Mouse (Mus musculus) cerebellum, adult 2 months (tissue): ENCODE measurements around the gene Npas3. TPM values are rescaled to one million over a fixed set of nuclear protein-coding genes. Genes with fewer than 3 reads are reported as not detected.

ENCODE experiments used
- DNase-seq, 2 experiments: peaks; one replicate each; pipeline ENCODE4 v3.0.0; 2021
- H3K27ac ChIP-seq: fragments of 200-500 bp; 2 replicates; pipeline ENCODE4 v1.5.1; 2012; ENCODE audit warnings: low read length, control low read depth, inconsistent platforms; ENCODE audit not compliant: insufficient read depth
- H3K27me3 ChIP-seq: fragments of 200-500 bp; 2 replicates; pipeline ENCODE4 v1.6.1; 2012; ENCODE audit warnings: inconsistent platforms, mild to moderate bottlenecking, low read length, moderate library complexity; ENCODE audit not compliant: control insufficient read depth, insufficient read depth
- H3K4me1 ChIP-seq: fragments of 200-500 bp; 2 replicates; pipeline ENCODE4 v1.6.1; 2011; ENCODE audit warnings: low read length; ENCODE audit not compliant: control insufficient read depth, insufficient read depth
- H3K4me3 ChIP-seq: fragments of 200-500 bp; replicated peaks from 2 replicates; pipeline ENCODE3; 2011; ENCODE audit warnings: mild to moderate bottlenecking, low read depth, low read length, control low read depth; ENCODE audit not compliant: insufficient read depth
- CTCF ChIP-seq: fragments of 200-500 bp; IDR thresholded peaks from 2 replicates; pipeline ENCODE4 v1.5.1; 2011; ENCODE audit warnings: low read depth, mild to moderate bottlenecking, control low read depth, low read length, moderate library complexity, borderline replicate concordance; ENCODE audit not compliant: insufficient read depth
- POLR2A ChIP-seq: fragments of 200-500 bp; IDR thresholded peaks from 2 replicates; pipeline ENCODE4 v1.6.1; 2011; ENCODE audit warnings: low read length, control low read depth, borderline replicate concordance; ENCODE audit not compliant: insufficient read depth
- WGBS: fragments of 180-500 bp; shearing (Covaris S2); methylation state at CpG from one replicate; pipeline ENCODE4 v1.1.7; 2018; 5-methylcytosine and 5-hydroxymethylcytosine counted together
- polyA plus RNA-seq: library from polyadenylated mRNA; depleted of rRNA; stranded (reverse); fragments of >200 nt; gene quantifications from 2 replicates; pipeline ENCODE4 v1.2.3, GENCODE M21; 2012

Gene Npas3
- polyA plus RNA-seq, 1 experiment: 13.3 TPM

DNA sequence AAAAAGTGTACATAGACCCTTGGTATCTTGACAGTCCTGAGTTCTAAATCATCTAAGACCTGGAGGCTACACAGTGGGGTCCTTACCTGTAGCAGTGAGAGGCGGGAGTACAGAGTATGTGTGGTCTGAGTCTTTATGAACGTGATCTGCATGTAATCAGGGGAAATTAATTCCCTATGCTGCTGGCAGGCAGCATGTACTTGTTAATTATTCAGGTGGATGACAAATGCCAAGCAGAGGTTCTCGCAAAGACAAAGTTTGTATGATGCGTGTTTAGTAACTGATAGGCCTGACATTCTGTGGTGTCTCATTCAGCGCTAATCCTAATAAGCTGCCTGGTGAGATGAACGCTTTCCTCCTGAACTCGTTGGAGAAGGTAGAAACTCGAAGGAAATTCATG lies 136.4 kb downstream of the Npas3 start:
- no peak for DNase-seq
- no peaks in the 10 kb centered on the region; the same call in 1 of the 2 replicates for H3K4me1 ChIP-seq
- no peak overlapping the region for H3K27ac ChIP-seq
- no peak for TF ChIP-seq POLR2A
- TF ChIP-seq CTCF: no peak
- H3K27me3 ChIP-seq: no peaks in the 10 kb centered on the region
- no peak overlapping the region for H3K4me3 ChIP-seq
- WGBS: 71% methylated on average over 8 of the region's 8 CpGs

GRCm38 (mm10) chr12:53405856-53406255 lies 157.4 kb downstream of the Npas3 start:
- Histone ChIP-seq H3K4me1 (no peaks in the 10 kb centered on the region), H3K27ac (no peak overlapping the region), H3K4me3 (no peak overlapping the region), H3K27me3 (no peaks in the 10 kb centered on the region)
- WGBS: 42% methylated on average over 4 of the region's 4 CpGs
- DNase-seq: peak in 1 of 2 experiments; percentile 11
- TF ChIP-seq POLR2A (no peak), CTCF (no peak)

DNA sequence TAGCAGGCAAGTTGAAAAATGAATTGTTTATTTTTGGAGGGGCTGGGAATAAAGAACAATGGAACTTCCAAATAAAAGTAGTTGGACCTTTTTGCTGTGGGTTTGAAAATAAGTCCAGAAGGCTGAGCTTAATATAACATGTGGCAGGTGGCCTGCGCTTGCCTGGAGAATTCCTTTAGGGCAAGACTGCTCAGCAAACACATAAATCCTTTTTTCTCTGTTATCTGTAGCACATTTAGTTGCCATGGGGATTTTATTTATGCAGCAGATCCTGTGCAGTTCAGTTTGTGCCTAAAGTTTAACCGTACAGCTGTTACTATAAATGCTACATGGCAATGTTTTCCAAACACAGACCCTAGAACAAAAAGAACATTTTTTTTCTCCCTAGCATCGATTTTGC lies 159.3 kb downstream of the Npas3 start:
- whole genome bisulfite sequencing: 72% methylated on average over 3 of the region's 3 CpGs
- Histone ChIP-seq H3K4me3 (no peak overlapping the region), H3K27me3 (no peaks in the 10 kb centered on the region), H3K27ac (no peak overlapping the region), H3K4me1 (no peaks in the 10 kb centered on the region)
- no peak for TF ChIP-seq POLR2A
- no peak for TF ChIP-seq CTCF
- no peak for DNase-seq

- no peak overlapping the region for H3K4me3 ChIP-seq
- TF ChIP-seq CTCF (no peak), POLR2A (no peak)
- no peaks in the 10 kb centered on the region for H3K27me3 ChIP-seq
- DNase-seq: no peak
- H3K27ac ChIP-seq: no peak overlapping the region
- H3K4me1 ChIP-seq: no peaks in the 10 kb centered on the region
- 94% methylated on average over 4 of the region's 4 CpGs for WGBS
Observed at GRCm38 (mm10) chr12:53409711-53410110, 161.2 kb downstream of the Npas3 start.

DNA sequence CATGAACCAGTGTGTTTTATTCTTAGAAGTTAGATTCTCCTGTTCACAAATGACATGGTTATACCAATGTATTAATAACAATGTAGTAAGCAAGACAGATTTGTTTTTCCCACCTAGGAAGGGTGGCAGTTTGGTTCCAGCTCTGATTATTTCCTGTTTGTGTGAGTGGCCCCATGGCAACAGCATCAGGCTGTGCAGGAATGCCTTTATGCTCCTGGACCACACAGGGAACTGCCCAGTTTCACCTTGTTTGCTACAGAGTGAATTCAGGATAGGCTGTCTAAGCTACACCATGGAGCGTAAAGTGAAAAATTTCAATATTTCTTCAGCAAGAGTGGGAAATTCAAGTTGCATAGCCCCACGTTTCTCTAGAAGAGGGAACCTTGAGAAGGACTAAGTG lies 162.2 kb downstream of the Npas3 start:
- Histone ChIP-seq H3K4me3 (no peak overlapping the region), H3K27me3 (no peaks in the 10 kb centered on the region), H3K27ac (no peak overlapping the region), H3K4me1 (no peaks in the 10 kb centered on the region)
- 74% methylated on average over 2 of the region's 2 CpGs for WGBS
- TF ChIP-seq POLR2A: no peak
- TF ChIP-seq CTCF: no peak
- DNase-seq: no peak

DNA sequence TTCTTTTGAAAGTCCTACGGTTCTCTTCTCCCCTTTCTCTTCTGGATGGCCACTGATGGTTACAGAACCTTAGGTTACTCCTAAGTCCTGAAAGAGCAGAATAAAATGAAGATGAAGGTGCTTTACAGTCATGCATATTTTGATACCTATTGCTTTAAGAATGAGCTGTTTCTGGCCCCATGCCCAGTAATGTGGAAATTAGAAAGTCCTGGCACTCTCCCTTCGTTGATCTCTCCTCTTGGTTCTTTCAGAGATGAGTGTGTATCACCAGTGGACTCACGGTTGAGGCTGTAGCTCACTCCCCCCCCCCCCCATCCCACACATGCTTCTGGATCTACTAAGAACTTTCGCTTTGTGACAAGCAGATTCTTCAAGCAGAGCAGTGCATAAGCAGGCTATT lies 167.6 kb downstream of the Npas3 start:
- no peaks in the 10 kb centered on the region for H3K27me3 ChIP-seq
- no peak overlapping the region for H3K27ac ChIP-seq
- WGBS: 33% methylated on average over 4 of the region's 4 CpGs
- DNase-seq: no peak
- H3K4me1 ChIP-seq: no peaks in the 10 kb centered on the region
- no peak overlapping the region for H3K4me3 ChIP-seq
- TF ChIP-seq POLR2A: no peak
- no peak for TF ChIP-seq CTCF

GRCm38 (mm10) chr12:53421701-53422100 lies 173.2 kb downstream of the Npas3 start:
- TF ChIP-seq CTCF (no peak), POLR2A (no peak)
- Histone ChIP-seq H3K4me1 (no peaks in the 10 kb centered on the region), H3K4me3 (no peak overlapping the region), H3K27me3 (no peaks in the 10 kb centered on the region), H3K27ac (no peak overlapping the region)
- no peak for DNase-seq
- 54% methylated on average over 4 of the region's 4 CpGs for WGBS

DNA sequence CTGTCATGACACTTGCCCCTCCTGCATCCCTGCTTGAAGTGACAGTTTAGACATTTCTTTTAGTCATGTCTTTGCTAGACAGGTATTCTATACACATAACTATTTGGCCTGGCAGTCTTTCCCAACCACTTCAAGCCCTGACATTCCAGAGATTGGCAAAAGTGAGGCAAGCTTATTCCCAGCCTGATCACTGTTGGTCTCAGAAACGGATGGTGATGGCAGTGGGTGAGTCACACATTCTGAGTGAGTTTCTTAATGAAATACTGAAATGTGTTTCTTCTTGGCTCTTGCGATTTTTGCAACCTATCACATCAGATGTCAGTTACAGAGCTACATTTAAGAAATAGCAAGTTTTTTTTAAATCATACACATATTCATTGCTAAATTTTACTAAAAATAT lies 175.2 kb downstream of the Npas3 start:
- 77% methylated on average over 2 of the region's 2 CpGs for WGBS
- DNase-seq: no peak
- TF ChIP-seq CTCF: no peak
- no peak for TF ChIP-seq POLR2A
- H3K27me3 ChIP-seq: no peaks in the 10 kb centered on the region
- H3K4me3 ChIP-seq: no peak overlapping the region
- no peak overlapping the region for H3K27ac ChIP-seq
- H3K4me1 ChIP-seq: no peaks in the 10 kb centered on the region
